Mouse (Mus musculus) ovary, postnatal 10 days (tissue): ENCODE results near the gene Klhdc4.
A peak's percentile ranks its signal among the peaks of the same experiment; 100 is the strongest.

ENCODE experiments used
- DNase-seq: peaks from one replicate; pipeline ENCODE4 v3.0.0; 2022; ENCODE audit warnings: low spot score

The Klhdc4 gene

GRCm38 (mm10) chr8:121806126-121806525 is 23.2 kb downstream of the Klhdc4 start:
- DNase-seq: no peak

GRCm38 (mm10) chr8:121804829-121805228 is 24.5 kb downstream of the Klhdc4 start:
- DNase-seq: no peak

GRCm38 (mm10) chr8:121798401-121798800 is 31.0 kb downstream of the Klhdc4 start:
- DNase-seq: no peak

DNA sequence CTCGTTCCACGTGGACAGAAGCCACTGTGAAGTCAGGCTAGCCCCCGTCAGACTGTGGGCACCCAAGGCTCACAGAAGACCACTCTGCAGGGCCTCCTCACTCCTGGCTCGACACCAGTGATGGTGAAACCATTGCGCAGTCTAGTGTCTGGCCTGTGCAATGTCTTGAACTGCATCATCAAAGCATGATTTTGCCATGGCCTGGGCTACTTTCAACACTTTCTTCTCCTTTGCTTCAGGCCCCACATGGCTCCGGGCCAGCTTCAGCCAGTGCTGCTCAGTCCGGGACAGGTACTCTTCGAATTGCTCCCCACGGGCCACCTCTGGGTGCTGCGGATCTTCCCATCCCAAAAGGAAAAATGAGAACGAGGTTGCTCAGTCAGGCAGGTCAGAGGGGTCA is 33.0 kb downstream of the Klhdc4 start:
- no peak for DNase-seq

DNA sequence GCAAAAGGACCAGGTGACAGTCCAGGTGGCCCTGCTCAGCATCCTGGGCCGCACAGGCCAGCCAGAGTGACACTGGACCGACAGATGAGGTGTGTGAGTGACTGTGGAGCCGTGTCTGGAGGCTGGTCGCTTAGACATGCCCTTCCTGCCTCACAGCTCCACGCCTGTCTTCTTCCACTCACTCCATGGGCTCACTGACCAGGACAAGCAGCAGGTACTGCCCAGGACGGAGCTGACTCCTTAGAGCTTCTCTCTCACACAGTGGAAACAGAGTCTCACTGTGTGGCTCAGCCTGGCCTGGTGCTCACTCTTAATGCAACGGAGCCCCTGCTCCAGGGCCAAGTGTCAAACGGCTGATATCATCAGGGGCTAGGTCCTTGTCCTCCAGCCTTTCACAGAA is 33.9 kb downstream of the Klhdc4 start:
- DNase-seq: no peak

DNA sequence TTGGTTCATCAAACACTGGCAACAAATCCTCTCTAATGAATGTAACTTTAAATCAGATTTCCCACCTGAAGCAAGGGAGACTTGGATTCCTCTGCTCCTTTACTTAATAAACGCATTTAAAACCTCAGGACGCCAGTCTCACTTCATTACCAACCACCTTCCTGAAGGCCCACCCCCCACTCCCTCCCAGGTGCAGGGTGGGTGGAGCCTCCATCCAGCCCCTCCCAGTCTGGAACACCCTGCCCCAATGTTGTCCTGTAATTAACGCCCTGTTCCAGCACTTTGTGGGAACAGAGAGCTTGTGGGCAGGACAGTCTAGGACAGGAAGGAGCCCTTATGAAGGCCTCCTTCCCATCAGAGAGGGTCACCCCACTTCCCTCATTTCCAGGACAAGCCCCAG is 35.2 kb downstream of the Klhdc4 start:
- no peak for DNase-seq

DNA sequence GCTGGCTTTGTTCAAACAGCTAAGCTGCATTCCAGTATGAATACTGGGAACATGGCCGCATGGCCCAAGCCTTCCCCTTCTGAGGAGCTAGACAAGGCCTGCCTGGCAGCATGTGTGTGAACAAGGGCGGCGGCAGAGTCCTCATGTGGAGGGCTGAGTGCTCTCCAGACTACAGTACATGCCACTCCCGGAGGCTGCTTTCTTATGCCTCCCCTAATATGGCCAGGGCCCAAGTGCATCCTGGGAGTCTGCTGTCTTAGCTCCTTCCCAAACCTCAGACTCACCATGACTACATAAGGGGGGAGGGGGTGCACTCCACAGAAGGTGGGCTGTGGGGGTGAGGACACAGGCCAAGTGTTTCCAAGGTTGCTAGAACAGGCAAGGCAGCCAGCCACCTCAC is 36.7 kb downstream of the Klhdc4 start:
- DNase-seq: no peak

- DNase-seq: no peak
Measured at GRCm38 (mm10) chr8:121792159-121792558, 37.2 kb downstream of the Klhdc4 start.

- DNase-seq: no peak
Measured at GRCm38 (mm10) chr8:121788786-121789185, 40.6 kb downstream of the Klhdc4 start.

GRCm38 (mm10) chr8:121786542-121786941 is 42.8 kb downstream of the Klhdc4 start:
- no peak for DNase-seq

DNA sequence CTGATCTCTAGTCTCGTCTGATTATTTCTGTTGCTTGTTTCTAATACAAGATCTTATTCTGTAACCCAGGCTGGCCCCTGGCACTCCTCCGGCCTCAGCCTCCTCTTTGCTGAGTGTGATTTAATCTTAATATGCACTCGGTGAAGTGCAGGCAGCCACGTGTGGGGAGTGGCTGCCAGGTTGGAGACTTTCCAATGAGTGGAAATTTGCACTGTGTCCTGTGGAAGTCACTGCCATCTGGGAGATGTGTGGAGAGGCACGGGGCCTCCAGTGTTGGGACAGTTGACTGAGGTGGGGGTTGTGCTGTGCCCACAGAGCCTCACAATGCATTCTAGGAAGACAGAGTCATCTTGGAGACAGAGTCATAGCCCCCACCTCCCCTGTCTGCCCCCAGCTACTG is 46.9 kb downstream of the Klhdc4 start:
- no peak for DNase-seq

DNA sequence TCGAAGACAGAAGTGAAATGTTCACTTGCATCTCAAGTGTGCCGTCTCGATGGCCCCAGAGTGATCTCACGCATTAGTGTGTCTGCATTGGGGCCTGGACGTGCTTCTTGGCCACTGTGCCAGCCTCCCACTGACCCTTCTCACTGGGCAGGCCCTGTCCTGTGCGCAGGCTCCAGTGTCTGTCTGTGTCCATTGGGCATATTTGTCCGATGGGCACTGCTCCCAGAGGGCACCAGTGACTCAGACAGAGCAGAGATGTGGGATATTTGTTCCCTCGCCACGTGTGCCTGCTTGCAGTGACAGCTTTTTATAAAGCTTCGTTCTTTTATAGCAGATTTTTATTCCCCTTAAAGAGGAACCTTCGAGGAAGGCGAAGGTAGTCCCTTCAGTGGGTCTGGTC is 55.5 kb downstream of the Klhdc4 start:
- DNase-seq: no peak

- no peak for DNase-seq
Measured at GRCm38 (mm10) chr8:121770845-121771752, 58.3 kb downstream of the Klhdc4 start.

DNA sequence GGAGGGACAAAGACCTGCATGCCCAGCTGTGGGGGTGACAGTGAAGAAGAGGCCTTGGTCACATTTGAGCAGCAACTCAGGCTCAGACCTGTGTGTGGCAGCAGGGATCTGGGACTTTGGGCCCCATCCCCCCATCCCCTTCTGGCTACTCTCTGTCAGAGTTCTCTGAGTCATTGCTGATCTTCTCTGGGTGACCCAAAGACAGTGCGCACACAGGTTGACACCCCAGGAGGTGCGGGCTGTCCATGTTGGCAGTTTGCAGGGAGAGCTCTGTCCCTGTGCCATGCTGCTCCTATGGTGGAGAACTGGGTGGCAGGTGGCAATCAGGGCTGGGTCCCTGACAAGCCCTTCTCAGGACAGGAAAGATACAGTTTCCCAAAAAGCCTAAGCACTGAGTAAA is 59.7 kb downstream of the Klhdc4 start:
- DNase-seq: no peak

- no peak for DNase-seq
Measured at GRCm38 (mm10) chr8:121769095-121769494, 60.3 kb downstream of the Klhdc4 start.

GRCm38 (mm10) chr8:121765594-121766138 is 63.7 kb downstream of the Klhdc4 start:
- no peak for DNase-seq

GRCm38 (mm10) chr8:121763700-121764013 is 65.7 kb downstream of the Klhdc4 start:
- no peak for DNase-seq

DNA sequence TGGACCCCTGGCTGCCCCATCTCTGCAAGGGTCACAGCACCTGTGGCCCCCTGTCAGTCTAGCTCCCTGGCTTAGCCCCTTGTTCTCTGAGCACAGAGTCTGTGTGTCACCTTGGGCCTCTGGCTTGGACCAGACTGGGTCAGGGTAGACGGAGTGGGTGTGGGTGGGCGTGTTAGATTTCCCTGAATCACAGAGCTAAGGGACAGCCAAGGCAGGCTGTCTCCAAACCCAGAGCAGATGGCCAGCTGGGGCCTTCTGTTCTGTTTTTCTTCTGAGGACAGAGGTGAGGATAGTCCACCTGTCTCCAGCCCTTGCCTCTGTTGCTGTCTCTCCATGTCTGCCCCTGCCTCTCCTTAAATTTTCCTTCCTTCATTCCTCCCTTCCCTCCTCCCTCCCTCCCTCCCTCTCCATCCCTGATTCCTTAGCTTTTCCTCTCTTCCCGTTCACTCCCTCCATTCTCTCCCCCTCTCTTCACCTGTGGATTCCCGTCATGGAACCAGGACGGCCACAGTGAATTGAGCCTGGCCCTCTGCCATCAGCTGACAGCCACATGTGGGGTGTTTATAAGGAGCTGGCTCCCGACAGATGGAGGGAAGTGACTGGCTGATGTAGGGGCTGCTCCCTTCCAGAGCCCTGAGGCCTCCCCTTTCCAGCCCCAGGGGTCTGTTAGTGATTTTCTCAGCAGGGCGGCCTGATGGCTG is 66.2 kb downstream of the Klhdc4 start:
- no peak for DNase-seq

- no peak for DNase-seq
Measured at GRCm38 (mm10) chr8:121761480-121761879, 67.9 kb downstream of the Klhdc4 start.

DNA sequence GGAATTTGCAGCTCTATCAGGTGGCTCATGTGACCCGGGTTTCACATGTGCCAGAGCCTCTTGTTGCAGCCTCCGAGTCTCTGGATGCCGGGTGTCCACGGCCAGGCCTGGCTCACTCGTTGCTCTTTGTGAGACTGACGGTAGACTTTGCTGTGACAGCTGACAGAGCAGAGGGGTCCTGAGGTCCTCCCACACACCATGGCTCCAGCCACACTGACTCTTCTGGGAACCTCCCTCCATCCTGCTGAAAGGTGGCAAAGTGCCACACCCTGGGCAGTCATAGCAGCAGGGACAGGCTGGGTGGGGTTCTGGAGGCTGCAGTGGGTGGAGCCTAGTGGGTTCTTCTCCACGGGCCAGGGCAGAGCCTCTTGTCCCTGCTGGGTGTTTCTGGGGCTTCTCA is 68.9 kb downstream of the Klhdc4 start:
- DNase-seq: no peak

GRCm38 (mm10) chr8:121758470-121758869 is 70.9 kb downstream of the Klhdc4 start:
- DNase-seq: no peak

DNA sequence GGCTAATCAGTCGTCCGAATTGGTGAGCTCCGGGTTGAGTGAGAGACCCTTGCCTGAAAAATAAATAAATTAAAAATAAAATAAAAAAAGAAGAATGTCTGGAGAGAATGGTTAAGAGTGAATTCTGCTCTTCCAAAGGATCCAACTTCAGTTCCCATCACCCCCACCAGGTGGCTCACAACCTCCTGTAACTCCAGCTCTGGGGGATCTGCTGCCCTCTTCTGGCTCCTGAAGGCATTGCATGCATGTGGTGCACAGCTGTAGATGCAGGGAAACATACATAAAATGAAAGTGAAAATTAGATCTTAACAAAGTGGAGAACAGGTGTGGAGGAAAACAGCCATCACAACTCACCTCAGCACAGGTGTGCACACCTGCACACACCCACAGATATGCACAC is 78.0 kb downstream of the Klhdc4 start:
- DNase-seq: peak; percentile 18

- no peak for DNase-seq
Measured at GRCm38 (mm10) chr8:121750512-121750911, 78.9 kb downstream of the Klhdc4 start.
